Comparison of ENCODE assay signal across 15 mouse cellular contexts in the genomic region with DNA sequence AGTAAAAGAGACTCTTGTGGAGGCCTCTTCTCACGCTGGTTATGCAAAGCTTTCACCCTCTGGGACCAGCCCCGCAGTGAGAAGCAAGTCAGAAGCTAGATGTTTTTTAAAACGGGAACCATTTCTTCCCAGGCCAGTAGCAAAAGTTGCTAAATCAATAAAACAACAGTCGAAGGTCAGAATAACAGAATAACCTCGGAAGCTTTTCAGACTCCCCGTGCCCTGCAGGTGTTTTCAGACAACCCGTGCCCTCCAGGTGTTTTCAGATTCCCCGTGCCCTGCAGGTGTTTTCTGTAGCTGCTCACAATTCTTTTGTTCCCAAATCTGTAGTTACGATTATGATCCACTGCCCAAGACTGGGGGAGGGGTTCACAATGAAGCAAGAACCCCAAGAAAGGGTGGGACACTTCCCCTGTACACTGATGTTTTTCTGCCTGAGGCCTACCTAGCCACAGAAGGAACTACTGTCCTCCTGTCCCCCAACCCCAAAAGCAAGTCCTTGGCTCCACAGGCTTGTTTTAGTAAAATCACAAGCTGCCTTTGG. TPM values are rescaled to one million over a fixed set of nuclear protein-coding genes. Genes with fewer than 3 reads are reported as not detected.
DNase-seq lines count a peak whose midpoint lies in the region; ATAC-seq lines count a peak whose summit lies in the region.
"Had no signal": no experiment of that assay in that cellular context is flagged by ENCODE, and none has a peak within 500 bp of the region (broad histone marks: within the 10 kb centered on the region; RNA-seq: fewer than 3 reads in every experiment).

No protein-coding gene starts in this region.

- ATAC-seq in limb, embryonic 13.5 days (ENCODE audit: low FRiP score, low read depth) = no peak
- peak; percentile 19; the same call in 1 of the 2 replicates for ATAC-seq in granulocyte monocyte progenitor cell, adult 5-6 weeks (replicated peaks; ENCODE audit: poor library complexity, severe bottlenecking)
- 0 out of 2 replicates have a peak, but pooled peaks have one; percentile 24 for ATAC-seq in monocyte, adult 5-6 weeks (replicated peaks; ENCODE audit: insufficient number of reproducible peaks, low FRiP score, low TSS enrichment, poor library complexity, severe bottlenecking)
- ATAC-seq: CD4-positive, CD25-positive, alpha-beta regulatory T cell, adult 4 months; inflammation-experienced regulatory T-cells, adult 6 months; midbrain, embryonic 13.5 days; Patski had no signal

- 0 out of 2 replicates have a peak, but pooled peaks cover 4% of the 10 kb centered on the region for H3K27me3 ChIP-seq in limb, embryonic 13.5 days
- H3K27me3 ChIP-seq in limb, embryonic 10.5 days (ENCODE audit: low read depth, poor library complexity, severe bottlenecking) = no peaks in the 10 kb centered on the region
- H3K27me3 ChIP-seq: embryonic facial prominence, embryonic 12.5 days; midbrain, embryonic 13.5 days; Patski had no signal

- H3K4me1 ChIP-seq in limb, embryonic 13.5 days = peaks cover 32% of the 10 kb centered on the region
- H3K4me1 ChIP-seq in limb, embryonic 10.5 days = peaks cover 35% of the 10 kb centered on the region
- H3K4me1 ChIP-seq: midbrain, embryonic 13.5 days had no signal

- no peak overlapping the region for H3K27ac ChIP-seq in limb, embryonic 13.5 days
- no peak overlapping the region for H3K27ac ChIP-seq in limb, embryonic 10.5 days
- H3K27ac ChIP-seq: embryonic facial prominence, embryonic 12.5 days; midbrain, embryonic 13.5 days had no signal

- no peak overlapping the region for H3K4me3 ChIP-seq in limb, embryonic 13.5 days
- no peak overlapping the region for H3K4me3 ChIP-seq in limb, embryonic 10.5 days
- H3K4me3 ChIP-seq: embryonic facial prominence, embryonic 12.5 days; midbrain, embryonic 13.5 days had no signal

- no peaks in the 10 kb centered on the region for H3K9me3 ChIP-seq in limb, embryonic 13.5 days
- H3K9me3 ChIP-seq in limb, embryonic 10.5 days (replicated peaks) = no peaks in the 10 kb centered on the region
- H3K9me3 ChIP-seq: embryonic facial prominence, embryonic 12.5 days; midbrain, embryonic 13.5 days had no signal

- no peaks in the 10 kb centered on the region for H3K36me3 ChIP-seq in limb, embryonic 13.5 days
- no peaks in the 10 kb centered on the region for H3K36me3 ChIP-seq in limb, embryonic 10.5 days
- H3K36me3 ChIP-seq: embryonic facial prominence, embryonic 12.5 days; midbrain, embryonic 13.5 days had no signal

- H3K9ac ChIP-seq in limb, embryonic 13.5 days = no peak overlapping the region
- H3K9ac ChIP-seq: embryonic facial prominence, embryonic 12.5 days; midbrain, embryonic 13.5 days had no signal

- WGBS in limb, embryonic 13.5 days = 51% methylated on average over 9 of the region's 9 CpGs
- WGBS in limb, embryonic 10.5 days = 80% methylated on average over 9 of the region's 9 CpGs

- H3K4me2 ChIP-seq in limb, embryonic 13.5 days (replicated peaks) = peak overlapping the region; percentile 5; the same call in 1 of the 2 replicates
- H3K4me2 ChIP-seq: embryonic facial prominence, embryonic 12.5 days; midbrain, embryonic 13.5 days had no signal

- DNase-seq in limb, embryonic 10.5 days (ENCODE audit: low spot score) = no peak
- peak; percentile 25 for DNase-seq in CD4-positive helper T cell, adult 2 months (ENCODE audit: low read depth, low spot score)
- no peak for DNase-seq in cerebellum, postnatal 25 days
- DNase-seq in adrenal gland, postnatal 25 days = no peak
- DNase-seq in layer of hippocampus, adult 11-12 months (ENCODE audit: low spot score) = no peak
- DNase-seq: heart, adult 18-20 months; heart, postnatal 36 days had no signal

RNA-seq across cellular contexts. Expression of gene Eif2d, which starts 45.5 kb away (rescaled TPM):
- polyA plus RNA-seq in limb, embryonic 13.5 days (2015; fragmentation: Nextera tagmentation; extraction: Ambion mirVana) = 63.1 and 65.4 TPM in 2 replicates
- polyA plus RNA-seq in limb, embryonic 10.5 days (2016; fragmentation: Nextera tagmentation; extraction: Ambion mirVana) = 73.5 and 76.7 TPM in 2 replicates
- 43.3 and 44.9 TPM in 2 replicates for total RNA-seq in granulocyte monocyte progenitor cell, adult 5-6 weeks (2014; fragmentation: Nextera tagmentation)
- total RNA-seq in granulocyte monocyte progenitor cell, adult 5-6 weeks (2017) = 17.1 and 25.6 TPM in 2 replicates
- total RNA-seq in monocyte, adult 5-6 weeks (2017) = 4.0 to 11.8 TPM (median 9.0 TPM) in 3 replicates
- total RNA-seq in adrenal gland, postnatal 25 days (2021) = 46.7 and 48.9 TPM in 2 replicates

RNA-seq across cellular contexts. Expression of gene Rassf5, which starts 46.6 kb away (rescaled TPM):
- 1.9 and 2.1 TPM in 2 replicates for polyA plus RNA-seq in limb, embryonic 13.5 days (2015; fragmentation: Nextera tagmentation; extraction: Ambion mirVana)
- polyA plus RNA-seq in limb, embryonic 10.5 days (2016; fragmentation: Nextera tagmentation; extraction: Ambion mirVana) = 1.2 and 1.3 TPM in 2 replicates
- total RNA-seq in granulocyte monocyte progenitor cell, adult 5-6 weeks (2014; fragmentation: Nextera tagmentation) = 48.5 and 59.1 TPM in 2 replicates
- 48.9 and 52.7 TPM in 2 replicates for total RNA-seq in granulocyte monocyte progenitor cell, adult 5-6 weeks (2017)
- total RNA-seq in monocyte, adult 5-6 weeks (2017) = 231 to 259 TPM (median 238 TPM) in 3 replicates
- total RNA-seq in adrenal gland, postnatal 25 days (2021) = 12.8 and 13.1 TPM in 2 replicates
